Mouse (Mus musculus) megakaryocyte, embryonic 14.5 days (primary cell): ENCODE results near the gene Phc1. TPM values are rescaled to one million over a fixed set of nuclear protein-coding genes. Genes with fewer than 3 reads are reported as not detected.

Experiments
- H3K27me3 ChIP-seq: replicated peaks from 2 replicates; pipeline ENCODE3; 2012; ENCODE audit warnings: inconsistent platforms
- H3K36me3 ChIP-seq: replicated peaks from 2 replicates; pipeline ENCODE3; 2012; ENCODE audit warnings: low read length, inconsistent platforms, mixed read lengths
- H3K4me1 ChIP-seq: 2 replicates; pipeline ENCODE4 v1.6.1; 2012; ENCODE audit warnings: inconsistent platforms
- H3K4me3 ChIP-seq: replicated peaks from 2 replicates; pipeline ENCODE3; 2012; ENCODE audit warnings: moderate library complexity, mild to moderate bottlenecking, inconsistent platforms
- H3K9me3 ChIP-seq: 2 replicates; pipeline ENCODE4 v1.6.1; 2012; ENCODE audit warnings: inconsistent platforms
- FLI1 ChIP-seq: IDR thresholded peaks from 2 replicates; pipeline ENCODE4 v1.6.1; 2012; ENCODE audit warnings: low read length, inconsistent platforms, mixed read lengths
- GATA1 ChIP-seq: IDR thresholded peaks from 3 replicates; pipeline ENCODE4 v1.6.1; 2012; ENCODE audit warnings: mixed read lengths, low read length, inconsistent platforms, borderline replicate concordance
- polyA plus RNA-seq: library from polyadenylated mRNA; stranded (reverse); fragments of >175 nt; gene quantifications from 2 replicates; pipeline ENCODE4 v1.2.3, GENCODE M21; 2012; ENCODE audit warnings: low replicate concordance; ENCODE audit not compliant: insufficient read depth

Gene Phc1
- polyA plus RNA-seq, 1 experiment, result 2.8 TPM

DNA sequence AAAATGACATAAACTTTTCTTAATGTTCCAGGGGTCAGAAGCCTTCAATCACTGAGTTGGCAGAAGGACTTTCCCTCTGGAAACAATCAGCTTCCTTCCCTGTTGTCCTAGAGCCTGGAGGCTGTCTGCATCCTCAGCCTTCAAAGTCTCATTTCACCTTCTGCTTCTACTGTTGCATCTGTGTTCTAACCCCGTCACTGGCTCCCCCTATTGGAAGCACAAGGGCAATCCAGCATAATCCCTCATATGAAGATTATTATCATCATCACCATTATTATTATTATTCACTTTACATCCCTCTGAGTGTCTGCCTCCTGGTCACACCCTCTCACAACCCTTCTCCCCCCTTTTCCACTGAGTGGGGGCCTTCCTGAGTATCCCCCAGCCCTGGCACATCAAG is 52.1 kb downstream of the Phc1 start:
- no peaks in the 10 kb centered on the region for H3K9me3 ChIP-seq
- H3K27me3 ChIP-seq, result no peaks in the 10 kb centered on the region
- TF ChIP-seq GATA1 (no peak), FLI1 (no peak)
- H3K4me3 ChIP-seq, result no peak overlapping the region
- H3K4me1 ChIP-seq, result peaks cover 26% of the 10 kb centered on the region
- H3K36me3 ChIP-seq, result no peaks in the 10 kb centered on the region

- no peaks in the 10 kb centered on the region for H3K9me3 ChIP-seq
- no peaks in the 10 kb centered on the region for H3K36me3 ChIP-seq
- peaks cover 9% of the 10 kb centered on the region for H3K4me1 ChIP-seq
- H3K27me3 ChIP-seq, result no peaks in the 10 kb centered on the region
- TF ChIP-seq GATA1 (no peak), FLI1 (no peak)
- no peak overlapping the region for H3K4me3 ChIP-seq
Observed at GRCm38 (mm10) chr6:122284823-122285222, 55.5 kb downstream of the Phc1 start.

DNA sequence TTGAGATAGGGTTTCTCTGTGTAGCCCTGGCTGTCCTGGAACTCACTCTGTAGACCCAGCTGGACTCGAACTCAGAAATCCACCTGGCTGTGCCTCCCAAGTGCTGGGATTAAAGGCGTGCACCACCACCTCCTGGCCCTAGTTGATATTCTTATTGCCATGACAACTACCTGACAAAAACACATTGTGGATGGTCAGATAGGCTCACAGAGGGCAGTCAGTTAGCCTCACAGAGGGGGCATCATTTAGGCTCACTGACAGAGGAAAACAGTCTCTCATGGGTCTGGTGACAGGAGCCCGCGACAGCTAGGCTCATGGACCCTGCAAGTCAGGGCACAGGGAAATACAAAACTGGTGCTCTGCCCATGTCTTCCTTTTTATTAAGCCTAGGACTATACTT is 56.1 kb downstream of the Phc1 start:
- Histone ChIP-seq H3K4me1 (peaks cover 8% of the 10 kb centered on the region), H3K27me3 (peaks cover 2% of the 10 kb centered on the region), H3K36me3 (no peaks in the 10 kb centered on the region), H3K9me3 (no peaks in the 10 kb centered on the region), H3K4me3 (no peak overlapping the region)
- TF ChIP-seq FLI1, result no peak
- no peak for TF ChIP-seq GATA1

DNA sequence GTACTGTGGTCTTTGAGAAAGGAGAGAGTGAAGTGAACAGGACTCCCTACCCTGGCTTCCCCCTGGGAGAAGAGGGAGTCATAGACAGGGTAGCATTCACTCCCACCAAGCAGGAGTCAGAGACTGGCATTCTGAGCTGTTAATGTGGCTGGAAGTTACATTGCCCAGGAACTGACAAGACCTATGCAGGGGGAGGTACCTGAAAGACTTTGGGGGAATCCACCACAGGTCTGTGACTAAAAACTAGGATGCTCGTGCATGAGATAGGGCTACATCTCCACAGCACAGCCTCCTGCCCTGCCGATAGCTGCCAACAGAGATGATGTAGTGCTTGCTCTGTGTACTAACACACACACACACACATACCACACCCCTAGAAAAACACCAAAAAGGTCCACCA is 56.9 kb downstream of the Phc1 start:
- Histone ChIP-seq H3K4me1 (no peaks in the 10 kb centered on the region; the same call in none of the 2 replicates), H3K27me3 (peaks cover 2% of the 10 kb centered on the region), H3K9me3 (no peaks in the 10 kb centered on the region), H3K36me3 (no peaks in the 10 kb centered on the region), H3K4me3 (no peak overlapping the region)
- no peak for TF ChIP-seq GATA1
- TF ChIP-seq FLI1, result no peak

- Histone ChIP-seq H3K4me3 (no peak within 1 kb of the TSS), H3K9me3 (no peaks in the 10 kb centered on the region), H3K27me3 (peaks cover 2% of the 10 kb centered on the region), H3K36me3 (no peaks in the 10 kb centered on the region), H3K4me1 (no peaks in the 10 kb centered on the region; the same call in 1 of the 2 replicates)
- no peak for TF ChIP-seq FLI1
- TF ChIP-seq GATA1, result no peak
Observed at GRCm38 (mm10) chr6:122282782-122283181, 57.6 kb downstream of the Phc1 start, which contains the start of gene Klrg1. Gene Klrg1 (minus strand): TSS chr6:122282882.

GRCm38 (mm10) chr6:122276565-122276964 is 63.8 kb downstream of the Phc1 start:
- H3K9me3 ChIP-seq, result no peaks in the 10 kb centered on the region
- peaks cover 3% of the 10 kb centered on the region for H3K27me3 ChIP-seq
- peaks cover 5% of the 10 kb centered on the region for H3K4me1 ChIP-seq
- no peaks in the 10 kb centered on the region for H3K36me3 ChIP-seq
- no peak overlapping the region for H3K4me3 ChIP-seq
- no peak for TF ChIP-seq GATA1
- no peak for TF ChIP-seq FLI1

DNA sequence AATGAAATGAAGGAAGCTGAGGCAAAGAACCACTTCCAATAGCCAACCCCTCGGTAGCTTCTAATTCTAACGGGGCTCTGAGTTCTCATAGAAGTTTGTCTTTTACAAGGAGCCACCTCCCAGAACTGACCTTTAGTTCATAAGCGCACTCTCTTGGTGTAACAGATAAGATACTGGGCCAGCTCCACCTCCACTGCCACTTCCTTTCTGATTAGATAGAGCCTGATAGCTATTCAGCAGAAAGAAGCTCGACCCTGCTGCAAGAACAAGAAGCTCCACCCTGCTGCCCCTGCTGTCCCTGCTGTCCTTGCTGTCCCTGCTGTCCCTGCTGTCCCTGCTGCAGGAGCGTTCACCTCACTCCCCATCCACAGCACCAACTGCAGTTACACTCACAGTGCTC is 65.8 kb downstream of the Phc1 start:
- peaks cover 5% of the 10 kb centered on the region for H3K4me1 ChIP-seq
- no peaks in the 10 kb centered on the region for H3K9me3 ChIP-seq
- no peak overlapping the region for H3K4me3 ChIP-seq

DNA sequence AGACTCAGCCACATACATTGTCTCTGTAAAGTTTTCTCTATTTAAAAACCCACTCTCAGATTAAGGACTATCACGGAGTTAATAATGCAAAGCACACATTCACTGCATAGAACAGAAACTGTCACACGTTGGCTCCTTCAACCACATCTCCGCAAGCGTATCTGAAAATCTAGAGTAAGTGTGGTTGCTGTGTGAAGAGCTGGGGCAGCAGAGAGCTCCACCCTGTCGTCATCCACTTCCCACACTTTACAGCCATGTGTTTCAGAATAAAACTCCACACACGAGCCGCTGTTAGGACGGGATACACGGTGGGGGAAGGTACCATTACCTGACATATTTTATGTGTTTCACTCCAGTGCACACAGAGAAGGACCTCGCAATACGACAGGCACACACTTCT is 70.2 kb downstream of the Phc1 start:
- H3K4me1 ChIP-seq, result peaks cover 9% of the 10 kb centered on the region
- H3K36me3 ChIP-seq, result no peaks in the 10 kb centered on the region
- TF ChIP-seq FLI1, result no peak
- no peak for TF ChIP-seq GATA1
- H3K4me3 ChIP-seq, result no peak overlapping the region
- H3K27me3 ChIP-seq, result no peaks in the 10 kb centered on the region
- H3K9me3 ChIP-seq, result no peaks in the 10 kb centered on the region

More for the DNA sequence above, 65.8 kb downstream of the Phc1 start:
- H3K27me3 ChIP-seq, result peaks cover 2% of the 10 kb centered on the region
- TF ChIP-seq FLI1 (no peak), GATA1 (no peak)
- H3K36me3 ChIP-seq, result no peaks in the 10 kb centered on the region

- Histone ChIP-seq H3K4me3 (no peak overlapping the region), H3K36me3 (no peaks in the 10 kb centered on the region), H3K27me3 (no peaks in the 10 kb centered on the region), H3K4me1 (peaks cover 4% of the 10 kb centered on the region; the same call in 1 of the 2 replicates), H3K9me3 (no peaks in the 10 kb centered on the region)
- no peak for TF ChIP-seq FLI1
- no peak for TF ChIP-seq GATA1
Observed at GRCm38 (mm10) chr6:122269170-122269569, 71.2 kb downstream of the Phc1 start.

DNA sequence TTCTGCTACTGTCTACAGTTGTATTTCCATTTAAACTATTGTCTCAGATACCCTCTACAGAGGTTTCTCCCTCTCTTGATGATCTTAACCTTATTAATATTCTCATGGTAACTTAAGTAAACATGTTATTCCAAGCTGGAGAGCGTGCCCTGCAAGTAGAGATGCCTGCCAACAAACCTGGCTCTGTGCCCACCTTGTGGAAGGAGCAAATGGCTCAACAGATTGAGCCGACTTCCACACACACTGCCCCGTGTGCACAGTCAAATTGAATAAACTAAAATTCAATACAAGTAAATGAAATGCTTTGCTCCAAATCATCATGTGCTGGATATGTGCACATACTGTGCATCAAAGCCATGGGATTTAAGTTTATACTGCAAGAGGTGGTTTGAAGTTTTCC is 71.8 kb downstream of the Phc1 start:
- Histone ChIP-seq H3K4me1 (peaks cover 4% of the 10 kb centered on the region; the same call in 1 of the 2 replicates), H3K9me3 (no peaks in the 10 kb centered on the region), H3K36me3 (no peaks in the 10 kb centered on the region), H3K4me3 (no peak overlapping the region), H3K27me3 (no peaks in the 10 kb centered on the region)
- TF ChIP-seq GATA1 (no peak), FLI1 (no peak)

Other genes with a start within 250 kb of the Phc1 start
- gene Klrg1, start 57.7 kb downstream of the Phc1 start, polyA plus RNA-seq, result not detected in 2 replicates
- 3.6 and 13.0 TPM in 2 replicates for gene M6pr, start 31.8 kb downstream of the Phc1 start, polyA plus RNA-seq
- gene Rimklb, start 158.2 kb upstream of the Phc1 start, polyA plus RNA-seq, result not detected in 2 replicates
- gene Mfap5, start 165.3 kb upstream of the Phc1 start, polyA plus RNA-seq, result not detected in 2 replicates
- gene Aicda, start 213.2 kb upstream of the Phc1 start, polyA plus RNA-seq, result 0.07 and 0.69 TPM in 2 replicates